Mouse (Mus musculus): ENCODE measurements around the gene Mecom.
"Not testable (repeated sequence)": the region's sequence is repeated elsewhere in the genome, so short reads cannot be mapped to it uniquely, and the experiment has no call there.

Mecom gene

GRCm38 (mm10) chr3:30257776-30258175, 290.0 kb downstream of the Mecom start:
- in situ Hi-C loops (cut with MboI, MseI) = no loop called here

- in situ Hi-C loops (cut with MboI, MseI) = no loop called here
Measured at GRCm38 (mm10) chr3:30256896-30257295, 290.9 kb downstream of the Mecom start.

GRCm38 (mm10) chr3:30255828-30256227, 292.0 kb downstream of the Mecom start:
- in situ Hi-C loops (cut with MboI, MseI) = no loop called here

- in situ Hi-C loops (cut with MboI, MseI) = no loop called here
Measured at GRCm38 (mm10) chr3:30254451-30254850, 293.4 kb downstream of the Mecom start.

- in situ Hi-C loops (cut with MboI, MseI) = no loop called here
Measured at GRCm38 (mm10) chr3:30253714-30254113, 294.1 kb downstream of the Mecom start.

GRCm38 (mm10) chr3:30248656-30249384, 299.0 kb downstream of the Mecom start:
- in situ Hi-C loops (cut with MboI, MseI) = no loop called here

GRCm38 (mm10) chr3:30247256-30247655, 300.6 kb downstream of the Mecom start:
- in situ Hi-C loops (cut with MboI, MseI) = no loop called here

GRCm38 (mm10) chr3:30246431-30247041, 301.3 kb downstream of the Mecom start:
- in situ Hi-C loops (cut with MboI, MseI) = no loop called here

- in situ Hi-C loops (cut with MboI, MseI) = no loop called here
Measured at GRCm38 (mm10) chr3:30245950-30246349, 301.9 kb downstream of the Mecom start.

- in situ Hi-C loops (cut with MboI, MseI) = no loop called here
Measured at GRCm38 (mm10) chr3:30244401-30244871, 303.4 kb downstream of the Mecom start.

- in situ Hi-C loops (cut with MboI, MseI) = no loop called here
Measured at GRCm38 (mm10) chr3:30243776-30244275, 304.0 kb downstream of the Mecom start.

GRCm38 (mm10) chr3:30239416-30239815, 308.4 kb downstream of the Mecom start:
- in situ Hi-C loops (cut with MboI, MseI) = no loop called here

GRCm38 (mm10) chr3:30237493-30237892, 310.3 kb downstream of the Mecom start:
- in situ Hi-C loops (cut with MboI, MseI) = no loop called here

GRCm38 (mm10) chr3:30234018-30234417, 313.8 kb downstream of the Mecom start:
- in situ Hi-C loops (cut with MboI, MseI) = no loop called here

GRCm38 (mm10) chr3:30227964-30228670, 319.7 kb downstream of the Mecom start:
- in situ Hi-C loops (cut with MboI, MseI) = no loop called here

GRCm38 (mm10) chr3:30226928-30227370, 320.9 kb downstream of the Mecom start:
- in situ Hi-C loops (cut with MboI, MseI) = no loop called here

GRCm38 (mm10) chr3:30225200-30225599, 322.6 kb downstream of the Mecom start:
- in situ Hi-C loops (cut with MboI, MseI) = not testable (repeated sequence)

GRCm38 (mm10) chr3:30220701-30221412, 327.0 kb downstream of the Mecom start:
- in situ Hi-C loops (cut with MboI, MseI) = loop anchor here (25.0 kb wide), 1 partner anchor 1559 kb away; no protein-coding TSS in a partner anchor

- in situ Hi-C loops (cut with MboI, MseI) = loop anchor here (25.0 kb wide), 1 partner anchor 1558 kb away; no protein-coding TSS in a partner anchor
Measured at GRCm38 (mm10) chr3:30219891-30220290, 327.9 kb downstream of the Mecom start.

- in situ Hi-C loops (cut with MboI, MseI) = loop anchor here (25.0 kb wide), 1 partner anchor 1557 kb away; no protein-coding TSS in a partner anchor
Measured at GRCm38 (mm10) chr3:30219190-30219884, 328.5 kb downstream of the Mecom start.

GRCm38 (mm10) chr3:30214607-30215006, 333.2 kb downstream of the Mecom start:
- in situ Hi-C loops (cut with MboI, MseI) = loop anchor here (25.0 kb wide), 1 partner anchor 1552 kb away; no protein-coding TSS in a partner anchor
